Mouse (Mus musculus): ENCODE results near the gene Arl3. TPM values are rescaled to one million over a fixed set of nuclear protein-coding genes. Genes with fewer than 3 reads are reported as not detected.
A peak's percentile ranks its signal among the peaks of the same experiment; 100 is the strongest.

Gene Arl3
- total and polyA plus RNA-seq, 2 experiments from 2014 or later = 98.1 to 202 TPM

- H3K9me3 ChIP-seq (ENCODE audit: low read length) = no peaks in the 10 kb centered on the region
- H3K4me1 ChIP-seq (ENCODE audit: insufficient read depth) = peaks cover 32% of the 10 kb centered on the region
- DNase-seq (peak; percentile 65), ATAC-seq (no peak)
- H3K27me3 ChIP-seq (ENCODE audit: insufficient read depth, low read length) = no peaks in the 10 kb centered on the region
- peak overlapping the region; percentile 96 for H3K4me3 ChIP-seq (ENCODE audit: low read depth, low read length)
- no peaks in the 10 kb centered on the region; the same call in 1 of the 2 replicates for H3K36me3 ChIP-seq (ENCODE audit: insufficient read depth)
- H3K9ac ChIP-seq = peak overlapping the region; percentile 97
- under 1% methylated on average over 43 of the region's 46 CpGs for WGBS
- peak overlapping the region; percentile 93 for H3K4me2 ChIP-seq (ENCODE audit: low read depth)
- TF ChIP-seq CTCF (IDR thresholded peaks at IDR 0.05; ENCODE audit: low read depth) = no peak
- peak overlapping the region; percentile 100 for H3K27ac ChIP-seq (ENCODE audit: low read depth, low read length)
These were observed 70.9 kb downstream of the Arl3 start for GRCm38 (mm10) chr19:46502069-46502455.

GRCm38 (mm10) chr19:46501401-46502068, 71.5 kb downstream of the Arl3 start, which contains the start of gene Trim8:
Gene Trim8, plus strand, starts transcription at chr19:46501702.
- Histone ChIP-seq H3K4me1 (ENCODE audit: insufficient read depth) (peaks cover 27% of the 10 kb centered on the region), H3K27me3 (ENCODE audit: insufficient read depth, low read length) (no peaks in the 10 kb centered on the region), H3K27ac (ENCODE audit: low read depth, low read length) (peak within 1 kb of the TSS; percentile 100), H3K9ac (peak within 1 kb of the TSS; percentile 97), H3K9me3 (ENCODE audit: low read length) (no peaks in the 10 kb centered on the region), H3K4me3 (ENCODE audit: low read depth, low read length) (peak within 1 kb of the TSS; percentile 96), H3K36me3 (ENCODE audit: insufficient read depth) (no peaks in the 10 kb centered on the region), H3K4me2 (ENCODE audit: low read depth) (peak within 1 kb of the TSS; percentile 93)
- ATAC-seq (peak; percentile 26), DNase-seq (peak; percentile 79)
- TF ChIP-seq CTCF (IDR thresholded peaks at IDR 0.05; ENCODE audit: low read depth) = no peak
- under 1% methylated on average over 55 of the region's 64 CpGs for whole genome bisulfite sequencing

GRCm38 (mm10) chr19:46500581-46501341, 72.2 kb downstream of the Arl3 start:
- peak; percentile 7; the same call in 1 of the 2 replicates for ATAC-seq
- 2% methylated on average over 49 of the region's 50 CpGs for WGBS

GRCm38 (mm10) chr19:46499836-46500580, 73.0 kb downstream of the Arl3 start:
- H3K4me2 ChIP-seq (ENCODE audit: low read depth) = peak overlapping the region; percentile 93
- no peaks in the 10 kb centered on the region for H3K36me3 ChIP-seq (ENCODE audit: insufficient read depth)
- peak overlapping the region; percentile 100 for H3K27ac ChIP-seq (ENCODE audit: low read depth, low read length)
- H3K9ac ChIP-seq = peak overlapping the region; percentile 97
- DNase-seq (peak; percentile 99), ATAC-seq (peak; percentile 90)
- H3K4me3 ChIP-seq (ENCODE audit: low read depth, low read length) = peak overlapping the region; percentile 96
- H3K27me3 ChIP-seq (ENCODE audit: insufficient read depth, low read length) = no peaks in the 10 kb centered on the region
- TF ChIP-seq CTCF (IDR thresholded peaks at IDR 0.05; ENCODE audit: low read depth) = no peak
- H3K9me3 ChIP-seq (ENCODE audit: low read length) = no peaks in the 10 kb centered on the region
- H3K4me1 ChIP-seq (ENCODE audit: insufficient read depth) = peaks cover 12% of the 10 kb centered on the region
- WGBS = 3% methylated on average over 50 of the region's 52 CpGs

More at GRCm38 (mm10) chr19:46500581-46501341, 72.2 kb downstream of the Arl3 start:
- no peaks in the 10 kb centered on the region for H3K36me3 ChIP-seq (ENCODE audit: insufficient read depth)
- no peak for TF ChIP-seq CTCF (IDR thresholded peaks at IDR 0.05; ENCODE audit: low read depth)
- H3K4me3 ChIP-seq (ENCODE audit: low read depth, low read length) = peak overlapping the region; percentile 96
- DNase-seq = peak; percentile 83
- peak overlapping the region; percentile 93 for H3K4me2 ChIP-seq (ENCODE audit: low read depth)
- H3K9ac ChIP-seq = peak overlapping the region; percentile 97
- H3K4me1 ChIP-seq (ENCODE audit: insufficient read depth) = peaks cover 20% of the 10 kb centered on the region
- H3K9me3 ChIP-seq (ENCODE audit: low read length) = no peaks in the 10 kb centered on the region
- no peaks in the 10 kb centered on the region for H3K27me3 ChIP-seq (ENCODE audit: insufficient read depth, low read length)
- H3K27ac ChIP-seq (ENCODE audit: low read depth, low read length) = peak overlapping the region; percentile 100

- Histone ChIP-seq H3K4me2 (ENCODE audit: low read depth) (peak overlapping the region; percentile 93), H3K27ac (ENCODE audit: low read depth, low read length) (peak overlapping the region; percentile 66; the same call in 1 of the 2 replicates), H3K27me3 (ENCODE audit: insufficient read depth, low read length) (no peaks in the 10 kb centered on the region), H3K4me3 (ENCODE audit: low read depth, low read length) (peak overlapping the region; percentile 21), H3K9me3 (ENCODE audit: low read length) (no peaks in the 10 kb centered on the region), H3K4me1 (ENCODE audit: insufficient read depth) (peaks cover 7% of the 10 kb centered on the region), H3K9ac (no peak overlapping the region), H3K36me3 (ENCODE audit: insufficient read depth) (no peaks in the 10 kb centered on the region)
- TF ChIP-seq CTCF (IDR thresholded peaks at IDR 0.05; ENCODE audit: low read depth) = no peak
- 0% methylated on average over 3 of the region's 3 CpGs for WGBS
- ATAC-seq (no peak), DNase-seq (no peak)
These were observed 73.5 kb downstream of the Arl3 start for GRCm38 (mm10) chr19:46499539-46499835.

GRCm38 (mm10) chr19:46497230-46497629, 75.8 kb downstream of the Arl3 start:
- no peak for TF ChIP-seq CTCF (IDR thresholded peaks at IDR 0.05; ENCODE audit: low read depth)
- Histone ChIP-seq H3K36me3 (ENCODE audit: insufficient read depth) (no peaks in the 10 kb centered on the region), H3K27me3 (ENCODE audit: insufficient read depth, low read length) (no peaks in the 10 kb centered on the region), H3K9me3 (ENCODE audit: low read length) (no peaks in the 10 kb centered on the region), H3K4me2 (ENCODE audit: low read depth) (no peak overlapping the region), H3K4me1 (ENCODE audit: insufficient read depth) (no peaks in the 10 kb centered on the region), H3K27ac (ENCODE audit: low read depth, low read length) (no peak overlapping the region), H3K9ac (no peak overlapping the region), H3K4me3 (ENCODE audit: low read depth, low read length) (no peak overlapping the region)
- WGBS = 79% methylated on average over 2 of the region's 2 CpGs
- DNase-seq (no peak), ATAC-seq (no peak)

Measured in forebrain, postnatal 0 days (tissue).